Mouse (Mus musculus): Measurements from ENCODE around the gene Vmn1r43. TPM values are rescaled to one million over a fixed set of nuclear protein-coding genes. Genes with fewer than 3 reads are reported as not detected.
"Not testable (repeated sequence)": the region's sequence is repeated elsewhere in the genome, so short reads cannot be mapped to it uniquely, and the experiment has no call there.

Vmn1r43 gene
- not detected in 2 replicates for polyA plus RNA-seq (2016; fragmentation: Nextera tagmentation; extraction: Ambion mirVana)

DNA sequence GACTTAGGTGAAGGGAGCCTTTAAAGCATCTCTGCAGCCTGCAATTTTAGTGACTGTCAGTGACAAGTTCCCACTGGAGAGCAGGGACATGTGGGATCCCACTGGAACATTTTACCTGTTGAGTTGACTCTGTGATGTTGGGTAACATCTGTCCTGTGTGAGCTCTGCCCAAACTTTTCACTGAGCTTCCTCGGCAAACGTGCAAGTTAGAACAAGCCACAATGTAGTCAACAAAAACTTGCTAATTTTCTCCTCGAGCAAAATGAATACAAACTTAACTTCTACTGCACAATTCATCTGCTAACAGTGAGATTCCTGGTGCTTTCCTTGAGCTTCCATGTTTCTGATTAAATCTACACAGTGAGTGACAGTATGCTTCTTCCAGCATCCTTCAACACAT lies at the start of gene Vmn1r43, which contains the start of gene Vmn1r42:
Vmn1r43 (minus strand) TSS at position 101 of the 400 bp plus-strand sequence.
Vmn1r42 (minus strand) TSS at position 101 of the 400 bp plus-strand sequence.
- not testable (repeated sequence) for H3K4me3 ChIP-seq; H3K36me3 ChIP-seq (replicated peaks); H3K4me1 ChIP-seq; H3K27me3 ChIP-seq (replicated peaks; ENCODE audit: low read depth, poor library complexity, severe bottlenecking); DNase-seq (ENCODE audit: low spot score); H3K27ac ChIP-seq (replicated peaks)
- peaks cover 16% of the 10 kb centered on the region; the same call in 1 of the 2 replicates for H3K9me3 ChIP-seq
- WGBS, result 80% methylated on average over 3 of the region's 3 CpGs

DNA sequence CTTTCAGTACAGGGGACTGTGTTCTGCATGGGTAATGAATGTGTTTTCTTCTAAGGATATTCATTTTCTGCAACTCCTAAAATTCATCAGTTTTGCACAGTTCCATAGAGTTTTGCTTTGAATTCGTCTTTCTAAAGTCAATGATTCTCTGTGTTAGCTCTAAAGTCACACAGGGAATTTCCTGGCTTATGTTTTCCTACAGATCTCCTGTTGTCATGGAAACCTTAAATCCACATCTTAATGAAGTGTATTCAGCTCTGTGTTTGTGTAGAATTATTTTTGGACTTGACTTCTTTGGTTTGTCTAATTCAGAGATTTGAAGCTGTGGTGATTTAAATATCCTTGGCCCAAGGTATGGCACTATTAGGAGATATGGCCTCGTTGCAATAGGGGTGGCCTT lies 7.6 kb upstream of the Vmn1r43 start:
- Histone ChIP-seq H3K36me3 (replicated peaks) (no peaks in the 10 kb centered on the region), H3K4me3 (no peak overlapping the region), H3K27ac (replicated peaks) (no peak overlapping the region), H3K9me3 (peaks cover 8% of the 10 kb centered on the region; the same call in 1 of the 2 replicates), H3K4me1 (no peaks in the 10 kb centered on the region), H3K27me3 (replicated peaks; ENCODE audit: low read depth, poor library complexity, severe bottlenecking) (no peaks in the 10 kb centered on the region)
- 64% methylated on average over 2 of the region's 2 CpGs for WGBS
- DNase-seq (ENCODE audit: low spot score), result no peak

DNA sequence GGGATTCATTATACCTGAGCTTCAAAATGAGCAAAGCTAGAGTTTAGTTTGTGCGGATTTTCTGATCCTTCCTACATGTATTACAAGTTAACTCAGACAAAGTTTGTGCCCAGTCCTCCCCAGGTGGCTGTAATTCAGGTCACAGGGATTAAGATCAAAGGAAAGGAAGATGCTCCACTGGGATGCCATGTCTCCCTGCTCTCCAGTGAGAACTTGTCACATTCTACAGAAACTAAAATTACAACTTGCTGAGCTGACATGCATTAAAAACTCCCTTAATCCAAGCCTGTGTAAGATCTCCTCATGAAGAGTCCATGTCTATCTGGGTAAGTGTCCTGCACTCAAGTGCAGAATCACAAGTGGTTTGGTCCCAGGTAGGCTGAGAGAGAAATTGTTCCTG lies 7.1 kb upstream of the Vmn1r43 start, which contains the start of gene Vmn1r44:
Vmn1r44 (plus strand) TSS at position 301 of the 400 bp plus-strand sequence.
- Histone ChIP-seq H3K9me3 (peaks cover 10% of the 10 kb centered on the region; the same call in 1 of the 2 replicates), H3K4me3 (no peak within 1 kb of the TSS), H3K27ac (replicated peaks) (no peak within 1 kb of the TSS), H3K27me3 (replicated peaks; ENCODE audit: low read depth, poor library complexity, severe bottlenecking) (no peaks in the 10 kb centered on the region), H3K36me3 (replicated peaks) (no peaks in the 10 kb centered on the region), H3K4me1 (no peaks in the 10 kb centered on the region)
- DNase-seq (ENCODE audit: low spot score), result no peak
- 85% methylated on average over 1 of the region's 1 CpGs for WGBS

DNA sequence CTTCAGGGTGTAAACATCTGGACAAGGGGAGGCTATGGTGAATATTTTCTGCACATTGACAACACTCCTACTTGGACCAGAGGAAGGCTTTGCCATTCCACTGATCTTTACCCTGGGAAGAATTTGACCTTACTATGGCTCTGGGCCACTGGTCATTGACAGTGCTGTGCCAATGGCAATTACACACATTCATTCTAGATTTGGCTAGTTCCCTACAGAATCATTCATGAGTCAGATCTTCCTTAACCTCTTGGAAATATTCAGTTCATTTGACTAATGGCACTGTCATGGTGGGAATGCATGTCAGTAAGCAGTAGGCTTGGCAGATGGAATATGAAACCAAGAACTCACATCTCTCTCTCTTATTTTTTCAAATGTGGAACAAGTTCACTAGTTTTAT lies 4.7 kb upstream of the Vmn1r43 start:
- H3K9me3 ChIP-seq, result peaks cover 14% of the 10 kb centered on the region; the same call in 1 of the 2 replicates
- no peak overlapping the region for H3K27ac ChIP-seq (replicated peaks)
- H3K27me3 ChIP-seq (replicated peaks; ENCODE audit: low read depth, poor library complexity, severe bottlenecking), result no peaks in the 10 kb centered on the region
- no peak for DNase-seq (ENCODE audit: low spot score)
- H3K4me3 ChIP-seq, result no peak overlapping the region
- H3K36me3 ChIP-seq (replicated peaks), result no peaks in the 10 kb centered on the region
- no peaks in the 10 kb centered on the region for H3K4me1 ChIP-seq

GRCm38 (mm10) chr6:89876963-89877362 lies 750 bp upstream of the Vmn1r43 start:
- Histone ChIP-seq H3K4me3 (no peak overlapping the region), H3K9me3 (peaks cover 16% of the 10 kb centered on the region; the same call in 1 of the 2 replicates), H3K4me1 (no peaks in the 10 kb centered on the region), H3K36me3 (replicated peaks) (no peaks in the 10 kb centered on the region), H3K27ac (replicated peaks) (no peak overlapping the region), H3K27me3 (replicated peaks; ENCODE audit: low read depth, poor library complexity, severe bottlenecking) (no peaks in the 10 kb centered on the region)
- WGBS, result 81% methylated on average over 2 of the region's 2 CpGs
- DNase-seq (ENCODE audit: low spot score), result no peak

DNA sequence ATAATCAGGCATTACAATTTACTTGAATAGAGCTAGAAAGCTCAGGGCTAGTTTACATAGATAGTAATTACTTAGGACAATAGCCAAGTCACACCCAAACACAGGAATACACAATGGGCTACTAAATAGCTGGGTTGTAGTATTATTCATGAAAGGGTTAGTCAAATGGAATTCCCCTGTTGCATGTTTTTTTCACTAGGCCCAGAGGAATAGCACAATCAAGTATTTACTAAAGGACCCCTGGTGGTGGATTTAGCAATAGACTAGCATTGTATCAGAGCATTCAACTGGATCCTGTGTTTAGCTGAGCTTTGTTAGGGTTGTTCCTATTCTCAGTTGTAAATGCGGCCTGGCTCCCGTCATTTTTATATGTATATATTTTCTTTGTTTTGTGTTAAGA lies 8.2 kb downstream of the Vmn1r43 start:
- 83% methylated on average over 2 of the region's 2 CpGs for WGBS
- Histone ChIP-seq H3K27me3 (replicated peaks; ENCODE audit: low read depth, poor library complexity, severe bottlenecking) (no peaks in the 10 kb centered on the region), H3K4me3 (no peak overlapping the region), H3K27ac (replicated peaks) (no peak overlapping the region), H3K9me3 (peaks cover 39% of the 10 kb centered on the region), H3K4me1 (no peaks in the 10 kb centered on the region), H3K36me3 (replicated peaks) (no peaks in the 10 kb centered on the region)
- DNase-seq (ENCODE audit: low spot score), result no peak

DNA sequence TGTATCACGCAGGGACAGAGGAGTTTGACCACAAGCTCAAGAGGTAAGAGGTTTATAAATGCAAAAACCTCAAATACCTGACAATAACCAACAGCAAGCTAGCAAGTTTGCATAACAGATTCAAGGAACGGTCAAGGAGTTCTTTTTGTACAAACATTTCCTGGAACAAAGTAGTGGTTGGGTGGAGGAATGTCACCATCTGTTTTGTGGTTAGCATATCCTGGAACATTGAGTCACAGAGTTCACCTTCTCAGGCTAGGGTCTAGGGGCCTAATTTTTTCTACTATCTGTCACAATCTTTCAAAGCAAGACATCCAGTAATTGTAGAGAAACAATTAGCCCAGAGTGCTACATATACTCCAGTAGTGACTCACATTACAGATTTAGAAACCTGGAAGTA lies 8.9 kb downstream of the Vmn1r43 start:
- no peak for DNase-seq (ENCODE audit: low spot score)
- no peak overlapping the region for H3K27ac ChIP-seq (replicated peaks)
- 92% methylated on average over 2 of the region's 2 CpGs for WGBS
- H3K4me1 ChIP-seq, result no peaks in the 10 kb centered on the region
- H3K36me3 ChIP-seq (replicated peaks), result no peaks in the 10 kb centered on the region
- H3K27me3 ChIP-seq (replicated peaks; ENCODE audit: low read depth, poor library complexity, severe bottlenecking), result no peaks in the 10 kb centered on the region
- no peak overlapping the region for H3K4me3 ChIP-seq
- peaks cover 42% of the 10 kb centered on the region for H3K9me3 ChIP-seq

DNA sequence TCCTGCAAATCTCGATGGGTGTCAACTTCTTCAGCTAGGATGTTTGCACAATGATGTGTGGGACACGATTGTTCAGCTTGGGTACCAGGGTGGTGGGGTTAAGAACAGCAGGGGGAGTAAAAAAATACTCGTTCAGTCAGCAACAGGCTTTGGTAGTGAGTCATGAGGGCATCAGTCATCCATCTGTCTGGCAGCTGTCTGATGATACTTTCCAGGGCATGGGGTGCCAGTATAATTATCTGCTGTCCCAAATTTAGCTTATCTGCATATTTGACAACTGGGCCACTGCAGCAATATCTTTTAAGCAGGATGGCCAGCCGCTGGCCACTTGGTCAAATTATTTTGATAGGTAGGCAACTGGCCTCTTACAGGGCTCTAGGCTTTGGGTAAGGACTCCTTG lies 12.4 kb downstream of the Vmn1r43 start:
- Histone ChIP-seq H3K27me3 (replicated peaks; ENCODE audit: low read depth, poor library complexity, severe bottlenecking) (no peaks in the 10 kb centered on the region), H3K36me3 (replicated peaks) (no peaks in the 10 kb centered on the region), H3K4me1 (no peaks in the 10 kb centered on the region), H3K4me3 (no peak overlapping the region), H3K9me3 (peaks cover 55% of the 10 kb centered on the region), H3K27ac (replicated peaks) (no peak overlapping the region)
- 84% methylated on average over 4 of the region's 4 CpGs for WGBS
- no peak for DNase-seq (ENCODE audit: low spot score)

DNA sequence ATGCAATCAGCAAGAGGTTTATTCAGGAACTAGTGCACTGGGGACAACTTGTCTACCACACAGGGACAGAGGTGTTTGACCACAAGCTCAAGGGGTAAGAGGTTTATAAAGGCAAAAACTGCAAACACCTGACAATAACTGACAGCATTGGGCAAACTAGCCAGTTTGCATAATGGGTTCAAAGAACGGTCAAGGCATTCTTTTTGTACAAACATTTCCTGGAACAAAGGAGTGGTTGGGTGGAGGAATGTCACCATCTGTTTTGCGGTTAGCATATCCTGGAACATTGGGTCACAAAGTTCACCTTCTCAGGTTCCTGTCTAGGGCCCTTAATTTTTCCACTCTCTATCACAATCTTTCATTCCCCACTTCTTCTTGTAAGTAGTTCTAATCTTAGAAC lies 16.4 kb downstream of the Vmn1r43 start:
- WGBS, result 87% methylated on average over 2 of the region's 2 CpGs
- H3K4me1 ChIP-seq, result no peaks in the 10 kb centered on the region
- DNase-seq (ENCODE audit: low spot score), result no peak
- H3K27ac ChIP-seq (replicated peaks), result no peak overlapping the region
- no peaks in the 10 kb centered on the region for H3K27me3 ChIP-seq (replicated peaks; ENCODE audit: low read depth, poor library complexity, severe bottlenecking)
- no peaks in the 10 kb centered on the region for H3K36me3 ChIP-seq (replicated peaks)
- no peak overlapping the region for H3K4me3 ChIP-seq
- H3K9me3 ChIP-seq, result peaks cover 44% of the 10 kb centered on the region

DNA sequence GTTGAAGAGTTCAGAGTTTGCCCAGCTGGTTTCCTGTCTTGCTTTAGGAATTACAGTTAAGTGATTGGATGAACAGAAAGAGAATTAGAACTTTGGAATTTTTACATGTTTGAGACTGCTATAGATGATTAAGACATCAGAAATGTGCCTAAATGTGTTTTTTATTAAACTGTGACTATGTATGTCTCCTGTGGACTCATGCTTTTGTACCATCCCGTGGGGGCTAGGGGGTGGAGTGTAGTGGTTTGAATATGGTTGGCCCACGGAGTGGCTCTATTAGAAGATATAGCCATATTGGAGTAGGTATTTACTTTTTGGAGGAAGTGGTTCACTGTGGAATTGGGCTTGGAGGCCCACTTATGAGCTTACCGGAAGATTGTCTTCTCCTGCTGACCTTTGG lies 18.7 kb downstream of the Vmn1r43 start:
- WGBS, result 83% methylated on average over 3 of the region's 3 CpGs
- no peaks in the 10 kb centered on the region for H3K27me3 ChIP-seq (replicated peaks; ENCODE audit: low read depth, poor library complexity, severe bottlenecking)
- no peak for DNase-seq (ENCODE audit: low spot score)
- no peak overlapping the region for H3K27ac ChIP-seq (replicated peaks)
- no peaks in the 10 kb centered on the region for H3K36me3 ChIP-seq (replicated peaks)
- no peaks in the 10 kb centered on the region for H3K4me1 ChIP-seq
- no peak overlapping the region for H3K4me3 ChIP-seq
- H3K9me3 ChIP-seq, result peaks cover 31% of the 10 kb centered on the region

Other genes with a start within 250 kb of the Vmn1r43 start
- 9.2 and 9.8 TPM in 2 replicates for gene Txnrd3, start 232.4 kb downstream of the Vmn1r43 start, polyA plus RNA-seq (2016; fragmentation: Nextera tagmentation; extraction: Ambion mirVana)
- not detected in 2 replicates for gene Vmn1r40, start 168.9 kb downstream of the Vmn1r43 start, polyA plus RNA-seq (2016; fragmentation: Nextera tagmentation; extraction: Ambion mirVana)
- not detected in 2 replicates for gene Vmn1r41, start 135.6 kb downstream of the Vmn1r43 start, polyA plus RNA-seq (2016; fragmentation: Nextera tagmentation; extraction: Ambion mirVana)
- gene Vmn1r42, start within 50 bp of the Vmn1r43 start, polyA plus RNA-seq (2016; fragmentation: Nextera tagmentation; extraction: Ambion mirVana), result not detected in 2 replicates
- not detected in 2 replicates for gene Vmn1r44, start 7.2 kb upstream of the Vmn1r43 start, polyA plus RNA-seq (2016; fragmentation: Nextera tagmentation; extraction: Ambion mirVana)
- not detected in 2 replicates for gene Vmn1r45, start 64.2 kb upstream of the Vmn1r43 start, polyA plus RNA-seq (2016; fragmentation: Nextera tagmentation; extraction: Ambion mirVana)
- not detected in 2 replicates for gene Vmn1r46, start 92.9 kb upstream of the Vmn1r43 start, polyA plus RNA-seq (2016; fragmentation: Nextera tagmentation; extraction: Ambion mirVana)
- gene Vmn1r47, start 139.7 kb upstream of the Vmn1r43 start, polyA plus RNA-seq (2016; fragmentation: Nextera tagmentation; extraction: Ambion mirVana), result not detected in 2 replicates
- not detected in 2 replicates for gene Vmn1r48, start 160.4 kb upstream of the Vmn1r43 start, polyA plus RNA-seq (2016; fragmentation: Nextera tagmentation; extraction: Ambion mirVana)
- gene Vmn1r49, start 202.1 kb upstream of the Vmn1r43 start, polyA plus RNA-seq (2016; fragmentation: Nextera tagmentation; extraction: Ambion mirVana), result not detected in 2 replicates
- not detected in 2 replicates for gene Vmn1r50, start 225.0 kb upstream of the Vmn1r43 start, polyA plus RNA-seq (2016; fragmentation: Nextera tagmentation; extraction: Ambion mirVana)
- not detected in 2 replicates for gene Vmn1r51, start 246.2 kb upstream of the Vmn1r43 start, polyA plus RNA-seq (2016; fragmentation: Nextera tagmentation; extraction: Ambion mirVana)